Mouse (Mus musculus) ZHBTc4 (cell line): Measurements from ENCODE around the gene Fam8a1.

Source experiments
- DNase-seq: peaks from one replicate; pipeline ENCODE4 v3.0.0-alpha.2; 2011; ENCODE audit warnings: low read depth, low spot score

Gene Fam8a1

GRCm38 (mm10) chr13:46669048-46669619, at the start of gene Fam8a1:
Gene Fam8a1 (plus strand): TSS chr13:46669522.
- peak; percentile 95 for DNase-seq

DNA sequence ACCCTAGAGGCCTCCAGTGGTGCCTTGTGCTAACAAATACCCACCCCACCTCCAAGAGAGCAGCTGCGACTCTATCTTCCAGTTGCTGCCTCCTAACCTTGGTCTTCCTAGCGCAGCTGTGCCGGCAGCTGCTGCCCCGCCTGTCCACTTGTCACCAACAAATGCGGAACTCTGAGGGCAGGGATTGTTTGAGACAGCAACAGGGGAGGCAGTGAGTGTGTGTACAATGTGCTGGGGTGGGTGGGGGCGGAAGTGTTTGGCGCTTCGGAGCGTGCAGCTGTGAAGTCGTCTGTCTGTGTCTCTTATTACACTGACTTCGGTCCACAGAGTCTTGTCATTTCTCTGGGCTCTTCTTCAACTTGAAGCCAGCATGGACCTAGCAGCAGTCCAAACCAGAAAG, 49.7 kb upstream of the Fam8a1 start:
- no peak for DNase-seq

GRCm38 (mm10) chr13:46620964-46621757, 48.2 kb upstream of the Fam8a1 start:
- DNase-seq: no peak

GRCm38 (mm10) chr13:46626608-46627007, 42.7 kb upstream of the Fam8a1 start:
- DNase-seq: no peak

DNA sequence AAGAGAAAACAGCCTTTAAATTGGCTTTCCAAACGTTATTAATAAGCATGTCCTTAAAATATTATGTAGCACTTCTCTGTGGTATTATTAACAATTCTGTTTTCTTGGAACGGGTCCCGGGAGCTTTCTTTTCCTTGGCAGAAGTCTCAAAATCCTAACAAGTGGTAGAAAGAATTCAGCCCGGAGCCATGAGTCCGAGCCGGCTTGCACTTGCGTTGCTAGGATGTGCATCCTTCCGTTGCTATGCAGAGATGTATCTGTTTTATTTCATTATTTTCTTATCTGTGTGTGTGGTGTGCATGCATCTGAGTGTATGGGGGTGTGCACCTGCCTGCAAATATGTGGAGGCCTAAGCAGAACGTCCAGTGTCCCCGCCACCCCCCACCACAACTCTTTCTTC, 41.5 kb upstream of the Fam8a1 start:
- DNase-seq: no peak

DNA sequence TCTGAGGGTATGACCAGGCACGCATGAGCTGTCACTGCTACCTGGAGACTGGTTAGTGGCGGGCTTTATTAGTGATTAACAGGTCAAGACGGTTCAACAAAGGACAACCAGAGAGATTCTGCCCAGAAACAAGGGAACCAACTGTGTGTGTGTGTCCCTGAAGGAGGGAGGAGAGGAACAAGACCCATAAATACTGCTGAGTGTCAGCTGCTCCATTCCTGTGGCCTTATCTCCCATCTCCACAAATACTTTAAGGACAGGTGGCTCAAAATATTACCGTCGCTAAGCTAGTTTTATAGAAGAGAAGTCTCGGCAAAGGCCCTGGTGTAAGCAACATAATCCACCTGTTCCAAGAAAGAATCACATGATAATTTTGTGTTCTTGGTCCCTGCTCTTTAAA, 39.9 kb upstream of the Fam8a1 start:
- DNase-seq: no peak

- DNase-seq: peak; percentile 43
Observed at GRCm38 (mm10) chr13:46632796-46633195, 36.5 kb upstream of the Fam8a1 start.

DNA sequence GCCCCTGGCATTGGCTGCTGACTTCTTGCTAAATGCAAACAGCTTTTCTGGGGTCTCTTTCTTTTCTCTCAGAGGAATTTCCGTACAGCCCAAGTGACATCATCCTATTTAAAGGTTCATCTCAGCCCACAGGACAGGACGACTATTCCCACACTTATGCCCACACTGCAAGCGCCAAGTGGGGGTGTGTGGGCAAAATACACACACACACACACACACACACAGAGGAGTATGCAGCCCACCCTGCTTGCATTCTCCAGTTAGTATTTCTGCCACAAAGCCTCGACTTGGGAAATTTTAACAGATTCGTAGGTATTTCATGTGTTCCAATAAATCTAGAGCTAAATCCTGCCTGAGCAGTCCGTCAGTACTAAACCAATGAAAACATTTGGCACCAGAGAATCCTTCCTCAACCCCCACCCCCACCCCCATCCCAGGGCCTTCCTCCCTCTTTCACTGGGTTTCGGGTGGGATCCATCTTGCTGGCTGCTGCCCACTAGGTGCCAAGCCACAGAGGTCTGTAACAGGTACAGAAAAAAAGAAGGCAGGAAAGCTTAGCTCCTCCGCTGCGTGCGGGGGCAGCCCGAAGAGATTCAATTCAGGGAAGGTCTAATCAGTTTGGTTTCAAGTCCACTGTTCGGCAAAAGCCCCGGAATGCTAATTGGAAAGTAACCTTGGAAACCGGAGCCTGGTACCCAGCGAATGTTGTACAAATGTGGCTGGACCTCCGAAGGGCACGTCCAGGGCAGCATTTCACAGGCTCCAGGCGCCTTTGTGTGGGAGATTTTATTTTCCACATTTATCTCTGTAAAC, 35.8 kb upstream of the Fam8a1 start:
- DNase-seq: no peak

- DNase-seq: no peak
Observed at GRCm38 (mm10) chr13:46634133-46634488, 35.2 kb upstream of the Fam8a1 start.

GRCm38 (mm10) chr13:46640608-46641468, 28.5 kb upstream of the Fam8a1 start:
- no peak for DNase-seq

DNA sequence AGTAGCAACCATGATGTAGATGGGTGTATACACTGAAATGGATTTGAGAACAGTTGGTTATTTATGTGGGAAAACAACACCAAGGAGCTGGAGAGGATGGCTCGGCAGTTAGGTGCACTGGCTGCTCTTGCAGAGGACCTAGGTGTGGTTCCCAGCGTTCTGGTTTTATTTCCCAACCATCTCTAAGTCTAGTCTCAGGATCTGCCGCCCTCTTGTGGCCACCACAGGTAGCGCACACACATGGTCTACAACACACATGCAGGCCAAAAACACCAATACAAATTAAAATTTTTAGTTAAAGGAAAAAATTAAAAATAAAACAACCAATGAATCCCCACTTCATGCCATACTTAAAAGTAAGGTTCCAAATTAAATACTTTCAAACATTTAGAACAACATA, 27.0 kb upstream of the Fam8a1 start:
- DNase-seq: peak; percentile 67

- DNase-seq: peak; percentile 61
Observed at GRCm38 (mm10) chr13:46644175-46644574, 25.1 kb upstream of the Fam8a1 start.

GRCm38 (mm10) chr13:46645476-46645875, 23.8 kb upstream of the Fam8a1 start:
- peak; percentile 72 for DNase-seq

GRCm38 (mm10) chr13:46651853-46652252, 17.5 kb upstream of the Fam8a1 start:
- DNase-seq: no peak

- DNase-seq: no peak
Observed at GRCm38 (mm10) chr13:46652671-46653070, 16.7 kb upstream of the Fam8a1 start.

GRCm38 (mm10) chr13:46653671-46654070, 15.7 kb upstream of the Fam8a1 start:
- no peak for DNase-seq

DNA sequence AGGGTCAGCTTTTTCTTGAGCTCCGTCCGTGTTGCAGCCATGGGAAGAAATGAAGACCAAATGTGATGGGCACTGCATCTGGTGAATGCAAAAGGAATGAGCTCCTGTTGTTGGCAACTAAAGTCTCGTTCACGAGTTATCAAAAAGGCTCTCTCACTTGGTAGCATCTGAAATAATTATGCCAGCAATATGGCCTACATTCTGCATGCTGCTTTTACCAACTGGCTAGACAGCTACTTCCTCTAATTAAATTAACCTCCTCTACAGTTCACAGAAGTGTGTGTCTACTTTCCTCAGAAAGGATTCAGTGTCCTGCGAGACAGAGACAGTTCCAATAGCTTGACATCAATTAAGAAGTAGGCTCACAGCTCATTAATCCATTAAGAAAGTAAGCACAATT, 14.8 kb upstream of the Fam8a1 start:
- no peak for DNase-seq

DNA sequence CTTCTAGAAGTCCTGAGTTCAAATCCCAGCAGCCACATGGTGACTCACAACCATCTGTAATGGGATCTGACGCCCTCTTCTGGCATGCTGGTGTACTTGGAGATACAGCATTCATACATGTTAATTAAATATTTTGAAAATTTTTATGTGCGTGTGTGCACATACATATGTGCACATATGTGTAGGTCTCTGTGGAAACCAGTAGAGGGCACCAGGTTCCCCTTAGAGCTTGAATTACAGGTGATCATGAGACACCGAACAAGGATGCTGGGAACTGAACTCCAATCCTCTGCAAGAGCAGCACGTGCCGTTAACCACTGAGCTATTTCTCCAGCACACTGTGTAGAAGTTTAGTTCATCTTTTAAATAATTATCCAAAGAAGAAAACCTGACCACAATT, 10.1 kb upstream of the Fam8a1 start:
- DNase-seq: peak; percentile 66

GRCm38 (mm10) chr13:46663461-46663964, 5.8 kb upstream of the Fam8a1 start:
- peak; percentile 69 for DNase-seq

DNA sequence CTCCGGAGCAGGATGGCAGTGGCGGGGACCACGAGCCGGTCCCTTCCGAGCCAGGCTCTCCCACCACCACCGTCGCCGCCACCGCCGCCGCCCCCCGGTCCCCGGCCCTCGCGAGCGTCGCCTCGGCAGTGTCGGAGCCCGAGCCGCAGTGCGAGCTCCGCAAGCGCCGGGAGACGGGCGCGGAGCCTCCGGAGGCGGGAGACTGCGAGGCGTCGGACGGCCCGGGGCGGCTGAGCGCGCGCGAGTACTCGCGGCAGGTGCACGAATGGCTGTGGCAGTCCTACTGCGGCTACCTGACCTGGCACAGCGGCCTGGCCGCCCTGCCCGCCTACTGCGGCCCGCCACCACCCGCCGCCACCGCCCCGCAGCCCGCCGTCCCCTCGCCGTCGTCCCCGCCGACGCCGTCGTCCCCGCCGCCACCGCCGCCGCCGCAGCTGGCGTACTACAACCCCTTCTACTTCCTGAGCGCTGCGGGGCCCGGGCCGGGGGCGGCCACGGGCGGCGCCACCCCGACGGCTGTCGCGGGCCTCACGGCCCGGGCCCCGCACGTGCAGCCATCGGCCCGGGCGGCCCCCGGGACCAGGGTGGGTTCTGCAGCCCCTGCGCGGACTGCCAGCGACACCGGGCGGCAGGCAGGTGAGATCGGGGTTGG, 424 bp downstream of the Fam8a1 start:
- peak; percentile 34 for DNase-seq

DNA sequence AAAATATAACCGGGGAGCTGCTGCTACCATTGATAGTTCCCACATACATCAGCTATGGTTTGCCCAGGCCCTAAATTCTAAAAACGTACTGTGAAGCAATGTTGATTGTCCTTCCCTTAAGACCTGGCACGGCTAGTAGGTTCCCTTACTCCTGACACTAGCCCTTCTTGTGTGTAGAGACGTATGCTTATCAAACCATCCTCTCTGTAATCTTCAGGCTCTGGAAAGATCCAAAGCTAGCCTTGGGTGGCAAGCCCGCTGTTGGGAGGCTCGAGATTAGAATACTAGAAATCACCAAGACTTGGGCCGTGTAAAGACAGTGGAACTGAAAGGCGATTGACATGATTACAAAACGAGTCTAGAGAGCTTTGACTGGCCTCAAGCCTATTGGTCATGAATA, 1.2 kb downstream of the Fam8a1 start:
- no peak for DNase-seq
